Mouse (Mus musculus) adrenal gland, adult 10 weeks (tissue): ENCODE results near the gene Ccdc141. TPM values are rescaled to one million over a fixed set of nuclear protein-coding genes. Genes with fewer than 3 reads are reported as not detected.

Experiments used
- polyA plus RNA-seq: library from polyadenylated mRNA; stranded (reverse); fragments of 350-450 nt; fragmentation: Illumina TruSeq; extraction: RNeasy Lipid Tissue Mini Kit (QIAGEN cat#74804); gene quantifications from one replicate; pipeline ENCODE4 v1.2.3, GENCODE M21; 2014; ENCODE audit warnings: low read depth, low replicate concordance

Gene Ccdc141
- polyA plus RNA-seq: 6.5 TPM

GRCm38 (mm10) chr2:77170633-77171105 is at the start of gene Ccdc141:
TSS of gene Ccdc141 (minus strand) at chr2:77170636.

GRCm38 (mm10) chr2:76982391-76983145 is 187.9 kb downstream of the Ccdc141 start, which contains the start of gene Ttn:
TSS of gene Ttn (minus strand) at chr2:76982547.

Other genes starting within 250 kb of the Ccdc141 start
- gene Ttn, start 188.1 kb downstream of the Ccdc141 start, polyA plus RNA-seq: 2.3 TPM
- 17.4 TPM for gene Sestd1, start 110.0 kb upstream of the Ccdc141 start, polyA plus RNA-seq